Mouse (Mus musculus) testis, adult 2 months (tissue): ENCODE measurements around the gene Hoxa13. TPM values are rescaled to one million over a fixed set of nuclear protein-coding genes. Genes with fewer than 3 reads are reported as not detected.

ENCODE experiments used
- H3K27ac ChIP-seq: fragments of 200-500 bp; 2 replicates; pipeline ENCODE4 v1.5.1; 2012; ENCODE audit warnings: low read depth, low read length; ENCODE audit not compliant: control insufficient read depth, insufficient read depth
- H3K27me3 ChIP-seq: fragments of 200-500 bp; 2 replicates; pipeline ENCODE4 v1.6.1; 2012; ENCODE audit warnings: mild to moderate bottlenecking, low read length, moderate library complexity; ENCODE audit not compliant: control insufficient read depth, insufficient read depth
- H3K36me3 ChIP-seq: fragments of 200-500 bp; 2 replicates; pipeline ENCODE4 v1.6.1; 2012; ENCODE audit warnings: mild to moderate bottlenecking, low read length; ENCODE audit not compliant: control insufficient read depth, insufficient read depth
- H3K4me1 ChIP-seq: fragments of 200-500 bp; 2 replicates; pipeline ENCODE4 v1.6.1; 2012; ENCODE audit warnings: low read length; ENCODE audit not compliant: control insufficient read depth, insufficient read depth
- H3K4me3 ChIP-seq: fragments of 200-500 bp; 2 replicates; pipeline ENCODE4 v1.5.1; 2012; ENCODE audit warnings: low read depth, mild to moderate bottlenecking, low read length, moderate library complexity, mixed read lengths; ENCODE audit not compliant: control insufficient read depth
- CTCF ChIP-seq: fragments of 200-500 bp; IDR thresholded peaks from 2 replicates; pipeline ENCODE4 v1.5.1; 2012; ENCODE audit warnings: low read depth, mild to moderate bottlenecking, inconsistent platforms, low read length, moderate library complexity; ENCODE audit not compliant: control insufficient read depth, insufficient read depth, insufficient replicate concordance
- POLR2A ChIP-seq: fragments of 200-500 bp; IDR thresholded peaks from 2 replicates; pipeline ENCODE4 v1.6.1; 2012; ENCODE audit warnings: low read depth, mild to moderate bottlenecking, inconsistent platforms, low read length, moderate library complexity; ENCODE audit not compliant: control insufficient read depth
- polyA plus RNA-seq: library from polyadenylated mRNA; depleted of rRNA; stranded (reverse); fragments of >200 nt; gene quantifications from 2 replicates; pipeline ENCODE4 v1.2.3, GENCODE M21; 2012

Hoxa13 gene
- polyA plus RNA-seq, 1 experiment, result not detected

DNA sequence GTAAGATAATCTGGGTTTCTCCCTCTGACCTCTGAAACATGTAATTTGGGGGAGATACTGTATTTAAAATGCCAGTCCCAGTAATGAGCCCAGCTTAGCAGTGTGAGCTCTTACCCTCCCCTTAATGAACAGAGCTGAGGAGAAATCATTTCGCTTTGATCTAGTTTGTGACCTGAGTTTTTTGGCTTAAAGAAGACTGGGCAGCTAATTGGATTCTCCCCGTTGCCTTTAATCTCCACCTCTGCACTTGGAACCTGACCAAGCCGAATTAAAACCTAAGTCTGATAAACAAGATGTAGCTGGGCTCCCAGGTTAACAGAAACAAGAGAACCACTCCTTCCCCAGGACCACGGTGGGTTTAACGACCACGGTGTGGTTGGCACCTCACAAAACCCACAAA lies 15.7 kb upstream of the Hoxa13 start:
- H3K27me3 ChIP-seq, result peaks cover 6% of the 10 kb centered on the region
- no peak overlapping the region for H3K4me3 ChIP-seq
- no peak for TF ChIP-seq POLR2A
- no peak for TF ChIP-seq CTCF
- H3K36me3 ChIP-seq, result no peaks in the 10 kb centered on the region
- H3K4me1 ChIP-seq, result peaks cover 7% of the 10 kb centered on the region
- no peak overlapping the region for H3K27ac ChIP-seq

DNA sequence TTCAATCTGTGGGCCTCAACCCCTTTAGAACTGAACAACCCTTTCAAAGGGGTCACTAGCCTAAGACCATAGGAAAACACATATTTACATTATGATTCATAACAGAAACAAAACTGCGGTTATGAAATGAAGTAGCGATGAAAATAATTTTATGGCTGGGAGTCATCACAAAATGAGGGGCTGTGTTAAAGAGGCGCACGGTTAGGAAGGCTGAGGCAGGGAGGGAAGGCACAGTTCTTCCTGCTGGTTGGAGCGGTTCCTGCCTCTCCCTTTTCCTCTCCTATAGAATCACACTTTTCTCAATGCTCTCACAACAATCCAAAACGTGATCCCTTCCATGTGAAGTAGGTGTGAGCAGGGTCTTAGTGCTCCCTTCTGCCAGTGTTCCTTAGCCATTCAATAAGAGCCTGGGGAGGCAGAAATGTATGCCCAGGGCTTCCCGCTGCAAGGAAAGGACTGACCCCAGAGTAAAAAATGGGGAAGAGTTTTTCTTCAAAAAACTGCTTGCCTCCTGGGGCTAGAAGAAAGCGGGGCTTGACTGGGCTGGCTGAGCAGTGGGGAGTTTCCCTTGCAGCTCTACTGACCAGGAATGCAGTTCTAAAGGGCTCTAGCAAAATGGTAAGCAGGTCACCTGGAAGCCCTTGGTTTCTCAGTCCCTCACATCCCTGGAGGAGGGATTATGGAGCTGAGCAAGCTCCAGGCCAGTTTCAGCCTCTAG lies 15.0 kb upstream of the Hoxa13 start:
- TF ChIP-seq POLR2A, result no peak
- no peak for TF ChIP-seq CTCF
- Histone ChIP-seq H3K4me1 (peaks cover 5% of the 10 kb centered on the region), H3K4me3 (no peak overlapping the region), H3K36me3 (no peaks in the 10 kb centered on the region), H3K27ac (no peak overlapping the region), H3K27me3 (peaks cover 6% of the 10 kb centered on the region)

DNA sequence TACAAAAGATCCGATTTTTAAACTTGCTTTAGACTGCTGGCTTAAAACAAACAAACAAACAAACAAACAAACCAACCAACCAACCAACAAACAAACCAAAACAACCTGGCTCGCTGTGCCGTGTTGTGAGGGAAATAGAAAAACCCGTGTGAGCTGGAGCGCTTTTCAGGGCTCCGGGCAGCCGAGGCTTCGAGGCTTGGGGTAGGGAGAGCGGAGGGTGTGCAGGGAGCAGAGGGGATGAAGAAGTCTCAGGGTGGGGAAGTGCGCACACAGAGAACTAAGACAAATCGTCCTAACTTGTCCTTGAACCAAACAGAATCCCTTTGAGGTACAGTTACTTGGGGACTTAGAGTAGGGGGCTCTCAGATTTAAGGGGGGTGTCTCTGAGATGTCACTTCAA lies 13.9 kb upstream of the Hoxa13 start:
- Histone ChIP-seq H3K4me3 (no peak overlapping the region), H3K4me1 (peaks cover 5% of the 10 kb centered on the region), H3K27me3 (peaks cover 6% of the 10 kb centered on the region), H3K27ac (no peak overlapping the region), H3K36me3 (no peaks in the 10 kb centered on the region)
- TF ChIP-seq POLR2A (no peak), CTCF (no peak)

DNA sequence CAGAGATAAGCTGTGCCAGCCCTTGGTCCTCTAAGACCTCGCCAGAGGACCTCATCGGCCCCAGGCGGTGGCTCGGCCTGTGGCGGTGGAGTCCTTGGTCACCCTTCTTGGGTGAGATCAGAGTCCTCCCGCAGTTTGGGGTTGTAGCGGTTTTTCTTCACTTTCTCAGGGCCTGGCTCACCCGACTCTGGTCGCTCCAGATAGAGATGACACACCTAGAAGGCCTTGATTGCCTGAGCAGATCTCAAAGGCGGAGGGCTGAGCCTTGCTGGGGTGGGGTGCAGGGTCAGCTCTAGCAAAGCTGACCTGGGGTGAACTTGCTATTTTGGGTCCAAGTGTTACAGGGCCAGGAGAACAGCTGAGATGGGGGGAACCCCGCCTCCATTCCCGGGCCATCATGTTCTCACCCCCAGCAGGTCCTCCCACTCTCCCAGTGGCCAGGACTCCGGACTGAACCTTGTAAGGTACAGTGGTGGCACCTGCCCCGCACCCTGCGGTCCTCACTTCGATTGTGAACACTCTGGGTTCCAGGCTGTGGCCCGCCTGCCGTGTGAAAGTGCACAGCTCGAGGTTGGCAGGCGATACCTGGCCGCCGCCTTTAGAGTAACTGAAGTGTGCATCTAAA lies 13.1 kb upstream of the Hoxa13 start:
- H3K4me1 ChIP-seq, result peaks cover 5% of the 10 kb centered on the region
- no peak overlapping the region for H3K27ac ChIP-seq
- no peaks in the 10 kb centered on the region for H3K36me3 ChIP-seq
- peaks cover 6% of the 10 kb centered on the region for H3K27me3 ChIP-seq
- H3K4me3 ChIP-seq, result no peak overlapping the region
- no peak for TF ChIP-seq POLR2A
- TF ChIP-seq CTCF, result no peak

DNA sequence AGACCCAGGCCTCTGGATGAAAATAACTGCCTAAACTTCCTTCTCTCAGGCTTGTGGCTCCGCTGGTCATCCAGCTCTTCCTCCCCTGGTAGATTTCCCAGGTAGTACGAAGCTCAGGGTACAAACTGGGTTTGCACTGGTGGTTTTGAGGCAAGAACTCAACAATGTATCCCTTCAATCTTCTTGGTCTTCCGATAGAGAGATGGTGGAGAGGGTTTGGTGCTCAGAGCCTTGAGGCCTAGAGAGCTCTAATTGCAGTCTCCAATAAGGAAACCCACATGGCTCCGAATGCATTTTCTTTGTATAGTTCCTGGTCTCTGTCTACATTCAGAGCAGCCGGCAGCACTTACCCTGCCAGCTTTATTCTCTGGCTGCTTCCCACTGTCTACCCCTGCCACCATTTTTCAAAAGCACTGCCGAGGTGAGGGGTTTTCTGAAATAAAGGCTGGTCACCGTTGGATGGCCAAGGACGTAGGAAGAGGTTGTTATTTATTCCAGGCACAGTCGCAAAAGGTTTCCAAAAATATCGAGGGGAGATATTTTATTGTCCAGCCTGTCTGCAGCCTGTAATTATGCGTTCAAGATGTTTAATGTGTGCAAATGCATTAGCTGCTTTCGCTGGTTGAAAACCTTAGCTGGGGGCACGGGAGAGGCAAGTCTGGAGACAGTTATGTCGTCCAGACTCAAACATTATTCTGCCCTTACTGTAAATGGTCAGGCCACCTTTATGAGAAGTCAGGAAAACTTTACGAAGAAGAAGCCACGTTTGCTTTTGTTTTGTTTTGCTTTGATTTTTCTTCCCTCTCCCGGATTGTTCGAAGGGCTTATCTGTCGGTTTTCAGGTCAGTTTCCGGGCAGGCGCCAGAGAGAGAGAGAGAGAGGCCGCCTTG lies 12.3 kb upstream of the Hoxa13 start:
- Histone ChIP-seq H3K4me1 (peaks cover 5% of the 10 kb centered on the region), H3K36me3 (no peaks in the 10 kb centered on the region), H3K27me3 (peaks cover 6% of the 10 kb centered on the region), H3K27ac (no peak overlapping the region), H3K4me3 (no peak overlapping the region)
- TF ChIP-seq CTCF (no peak), POLR2A (no peak)

DNA sequence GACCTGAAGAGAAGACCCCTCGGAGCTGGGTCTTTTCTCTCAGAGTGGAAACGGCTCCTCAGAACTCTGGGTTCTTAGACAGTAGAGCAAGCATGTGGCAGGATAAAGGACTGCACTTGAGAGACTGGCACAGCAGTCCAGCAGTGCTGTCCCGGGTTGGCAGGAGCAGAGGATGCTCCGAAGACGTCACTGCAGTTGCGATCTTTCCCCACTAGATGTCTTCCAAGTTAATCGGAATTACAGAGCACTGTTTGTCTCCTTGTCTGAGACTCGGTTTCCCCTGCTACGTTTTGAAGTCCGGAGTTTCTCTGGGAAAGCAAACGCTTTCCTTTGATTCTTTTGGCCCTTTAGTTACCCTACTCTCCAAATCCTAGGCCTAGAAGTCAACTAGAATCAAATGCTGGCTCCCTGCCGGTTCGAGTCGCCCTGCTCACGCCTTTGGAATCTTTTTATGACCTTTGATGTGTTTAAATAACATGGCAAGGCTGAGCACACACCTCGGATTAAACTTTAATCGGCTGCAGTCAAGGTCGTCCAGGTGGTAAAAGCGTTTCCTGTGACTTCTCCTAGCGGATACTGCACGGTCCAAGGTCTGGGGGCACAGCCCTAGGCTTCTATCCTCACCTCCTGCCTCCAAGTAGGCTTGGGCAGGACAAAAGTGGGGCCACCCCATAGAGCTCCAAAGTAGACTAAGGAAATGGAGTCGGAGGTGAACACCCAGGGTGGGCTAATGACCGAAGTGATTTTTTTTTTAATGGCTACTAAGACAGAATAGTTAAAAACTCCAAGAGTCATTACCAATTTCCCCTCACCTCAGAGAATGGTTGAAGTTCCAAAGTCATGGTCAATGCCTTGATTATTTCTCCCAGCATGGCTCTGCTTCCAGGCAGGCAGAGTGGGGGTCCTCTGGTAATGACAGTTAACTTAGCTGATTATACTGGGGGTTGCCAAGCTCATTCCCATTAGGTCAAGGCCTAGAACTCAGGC lies 10.1 kb upstream of the Hoxa13 start:
- Histone ChIP-seq H3K4me1 (peaks cover 5% of the 10 kb centered on the region), H3K36me3 (no peaks in the 10 kb centered on the region), H3K4me3 (no peak overlapping the region), H3K27me3 (peaks cover 11% of the 10 kb centered on the region), H3K27ac (no peak overlapping the region)
- no peak for TF ChIP-seq POLR2A
- peak; percentile 56; the same call in 1 of the 2 replicates for TF ChIP-seq CTCF
